Mouse (Mus musculus): Measurements from ENCODE around the gene Gm26602.

The Gm26602 gene

GRCm38 (mm10) chr10:79918231-79919078 lies 7.8 kb downstream of the Gm26602 start:
- DNase-seq, result no peak

DNA sequence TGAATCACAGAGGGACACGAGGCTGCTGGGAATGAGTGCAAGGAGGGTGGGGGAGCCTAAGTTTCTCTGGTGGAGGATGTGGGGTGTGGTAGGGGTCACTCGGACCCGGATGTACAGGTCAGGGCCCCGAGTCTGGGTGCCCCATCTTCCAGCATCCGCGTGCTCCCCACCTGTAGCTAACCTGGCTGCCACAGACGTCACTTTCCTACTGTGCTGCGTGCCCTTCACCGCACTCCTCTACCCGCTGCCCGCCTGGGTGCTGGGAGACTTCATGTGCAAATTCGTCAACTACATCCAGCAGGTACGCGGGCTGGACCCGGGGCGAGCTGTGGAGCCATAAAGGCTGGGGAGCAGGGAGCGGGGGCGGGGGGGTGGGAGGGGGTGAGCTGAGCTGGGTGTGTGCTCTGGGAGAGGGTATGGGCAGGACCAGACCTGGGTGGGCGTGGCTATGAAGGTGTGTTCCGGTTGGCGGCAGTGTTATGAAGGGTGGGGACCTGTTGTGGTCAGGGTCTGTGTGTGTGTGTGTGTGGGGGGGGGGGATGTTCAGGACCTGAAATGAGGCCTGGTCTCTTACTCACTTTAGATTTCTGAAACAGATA lies 8.7 kb downstream of the Gm26602 start:
- no peak for DNase-seq

GRCm38 (mm10) chr10:79920056-79920890 lies 9.6 kb downstream of the Gm26602 start:
- no peak for DNase-seq

DNA sequence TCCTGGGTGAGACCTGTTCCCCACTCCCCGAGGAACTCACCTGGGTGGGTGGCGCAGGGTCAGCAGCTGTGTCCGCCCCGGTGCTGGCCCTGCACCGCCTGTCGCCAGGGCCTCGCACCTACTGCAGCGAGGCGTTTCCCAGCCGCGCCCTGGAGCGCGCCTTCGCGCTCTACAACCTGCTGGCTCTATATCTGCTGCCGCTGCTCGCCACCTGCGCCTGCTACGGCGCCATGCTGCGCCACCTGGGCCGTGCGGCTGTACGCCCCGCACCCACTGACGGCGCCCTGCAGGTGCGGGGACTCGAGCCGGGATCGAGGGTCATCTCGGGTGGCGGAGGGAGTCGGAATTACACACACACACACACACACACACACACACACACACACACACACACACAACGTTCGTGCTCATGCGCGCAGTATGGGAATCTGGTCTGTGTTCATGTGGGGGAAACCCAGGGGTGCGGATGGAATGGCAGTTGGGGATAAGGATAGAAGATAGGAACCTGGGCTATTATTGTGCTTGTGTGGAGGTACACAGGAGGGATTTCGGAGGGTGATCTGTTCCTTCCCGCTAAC lies 10.4 kb downstream of the Gm26602 start, which contains the start of gene R3hdm4:
Gene R3hdm4 (minus strand): TSS at position 251 of the 578 bp plus-strand sequence.
- DNase-seq, result no peak

- DNase-seq, result no peak
Observed at GRCm38 (mm10) chr10:79921572-79921971, 10.9 kb downstream of the Gm26602 start.

- peak; percentile 91 for DNase-seq
Observed at GRCm38 (mm10) chr10:79924998-79925784, 14.5 kb downstream of the Gm26602 start.

DNA sequence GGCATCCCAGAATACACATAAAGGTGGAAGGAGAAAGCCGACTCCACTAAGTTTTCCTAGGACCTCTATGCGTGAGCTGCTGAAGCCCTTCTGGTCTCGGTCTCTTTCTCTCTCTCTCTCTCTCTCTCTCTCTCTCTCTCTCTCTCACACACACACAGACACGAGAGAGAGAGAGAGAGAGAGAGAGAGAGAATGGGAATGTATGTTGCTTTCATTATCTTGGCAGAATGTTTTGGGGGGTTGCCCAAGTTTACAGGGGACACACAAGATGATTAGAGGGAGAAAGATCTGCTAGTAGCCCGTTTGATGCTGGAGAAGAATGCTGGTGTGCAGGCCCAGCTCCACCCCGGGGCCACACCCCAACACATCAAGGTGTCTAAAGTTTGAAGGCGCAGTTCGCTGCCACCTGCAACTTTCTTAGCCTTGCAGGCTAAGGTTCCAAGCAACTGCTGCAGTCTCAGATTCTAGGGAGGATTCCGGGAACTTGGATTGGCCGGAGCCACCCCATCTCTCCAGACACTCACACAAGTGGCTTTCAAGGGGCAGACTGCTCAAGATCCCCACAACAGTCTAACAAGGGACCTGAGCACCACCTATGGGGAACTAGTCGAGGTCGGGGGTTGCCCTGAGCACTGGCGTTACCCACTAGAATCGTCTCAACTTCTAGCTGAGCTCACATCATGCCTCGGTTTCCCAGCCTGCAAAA lies 15.3 kb downstream of the Gm26602 start:
- no peak for DNase-seq

GRCm38 (mm10) chr10:79926491-79927323 lies 16.1 kb downstream of the Gm26602 start, which contains the start of gene Arid3a:
TSS of gene Arid3a (plus strand) at chr10:79927043.
- peak; percentile 88 for DNase-seq

DNA sequence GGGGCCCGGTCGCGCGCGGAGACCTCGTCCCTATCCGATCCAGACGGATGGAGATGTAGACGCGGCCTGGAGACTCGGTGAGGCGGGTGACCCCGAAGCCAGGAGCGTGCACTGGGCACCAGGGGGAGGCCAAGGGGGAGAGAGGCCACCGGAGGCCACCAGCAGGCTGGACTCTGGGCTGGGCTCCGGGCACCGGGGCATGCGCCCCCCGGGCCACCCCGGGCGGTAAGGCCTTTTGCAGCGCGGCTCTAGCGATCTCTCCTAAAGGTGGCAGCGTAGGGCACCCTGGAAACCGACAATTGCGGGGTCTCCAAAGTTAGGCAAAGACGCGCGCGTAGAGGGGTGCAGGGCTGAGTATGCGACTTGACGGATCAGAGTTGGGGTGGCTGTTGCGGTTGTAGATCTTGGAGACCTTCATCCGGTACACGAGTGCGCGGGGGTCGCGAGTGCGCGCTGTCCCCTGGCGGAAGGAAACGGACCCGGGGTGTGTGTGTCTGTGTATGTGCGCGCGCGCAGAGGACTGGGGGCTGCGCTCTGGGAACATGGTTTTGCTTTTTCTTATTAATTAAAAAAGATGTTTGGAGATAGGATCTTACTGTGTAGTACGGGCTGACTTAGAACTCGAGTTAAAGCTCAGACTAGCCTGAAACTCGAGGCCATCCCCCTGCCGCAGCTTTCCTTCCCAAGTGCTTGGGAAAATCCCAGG lies 16.8 kb downstream of the Gm26602 start:
- DNase-seq, result peak; percentile 62

GRCm38 (mm10) chr10:79928030-79928694 lies 17.5 kb downstream of the Gm26602 start:
- DNase-seq, result no peak

GRCm38 (mm10) chr10:79928907-79929701 lies 18.4 kb downstream of the Gm26602 start:
- DNase-seq, result no peak

- DNase-seq, result no peak
Observed at GRCm38 (mm10) chr10:79929967-79930825, 19.5 kb downstream of the Gm26602 start.

- no peak for DNase-seq
Observed at GRCm38 (mm10) chr10:79930826-79931186, 20.1 kb downstream of the Gm26602 start.

GRCm38 (mm10) chr10:79931797-79932196 lies 21.1 kb downstream of the Gm26602 start:
- DNase-seq, result no peak

DNA sequence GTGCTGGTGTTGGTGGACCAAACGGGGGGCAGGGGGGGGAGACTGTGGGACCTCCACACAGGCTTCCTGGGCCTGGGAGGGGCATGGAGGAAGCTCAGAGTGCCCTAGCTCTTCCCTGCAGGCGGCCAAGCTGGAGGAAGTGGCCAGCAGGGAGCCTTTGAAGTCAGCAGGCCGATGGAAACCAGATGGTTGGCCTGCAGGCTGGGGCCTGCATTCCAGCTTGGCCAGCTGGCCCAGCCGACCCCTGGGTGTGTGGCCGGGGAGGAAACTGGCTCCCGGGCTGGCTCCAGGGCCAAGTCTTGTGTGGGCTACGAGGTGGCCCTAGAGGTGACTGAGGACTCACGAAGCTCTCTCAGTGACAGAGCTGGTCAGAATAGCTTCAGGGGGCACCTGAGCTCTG lies 22.1 kb downstream of the Gm26602 start:
- DNase-seq, result no peak

DNA sequence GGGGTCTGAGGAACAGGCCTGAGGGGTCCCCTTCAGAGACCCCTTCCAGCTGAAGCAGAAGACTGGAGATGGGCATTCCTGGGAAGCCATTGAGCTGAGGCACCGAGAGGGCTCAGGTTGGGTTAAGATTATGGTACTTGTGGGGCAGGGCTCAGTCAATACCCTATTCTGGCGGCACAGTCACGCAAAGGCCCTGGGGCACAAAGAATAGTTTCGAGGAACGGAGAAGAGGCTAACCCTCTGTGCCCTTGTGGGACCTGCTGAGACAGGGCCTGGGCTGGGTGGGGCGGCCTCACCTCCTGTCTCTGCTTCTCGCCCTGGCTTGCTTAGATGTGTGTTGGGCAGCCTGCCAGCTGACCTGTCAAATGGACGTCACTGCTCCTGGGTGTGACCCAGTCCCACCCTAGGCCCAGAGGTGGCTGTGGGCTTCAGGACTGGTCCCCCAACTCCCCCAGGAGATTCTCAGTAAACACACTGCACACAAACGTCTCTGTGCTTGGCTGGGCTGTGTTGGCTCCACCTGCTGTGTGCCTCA lies 22.6 kb downstream of the Gm26602 start:
- DNase-seq, result no peak

- DNase-seq, result no peak
Observed at GRCm38 (mm10) chr10:79933861-79934260, 23.2 kb downstream of the Gm26602 start.
